Mouse (Mus musculus) small intestine, adult 2 months (tissue): ENCODE measurements around the gene Kremen2.
A peak's percentile ranks its signal among the peaks of the same experiment; 100 is the strongest.

Experiments used
- CTCF ChIP-seq: fragments of 200-500 bp; IDR thresholded peaks from 2 replicates; pipeline ENCODE4 v1.5.1; 2012; ENCODE audit warnings: low read depth, mild to moderate bottlenecking, control low read depth, inconsistent platforms, low read length, moderate library complexity, mixed read lengths; ENCODE audit not compliant: insufficient replicate concordance, insufficient read length; ENCODE audit errors: extremely low read depth
- POLR2A ChIP-seq: fragments of 200-500 bp; IDR thresholded peaks from 2 replicates; pipeline ENCODE4 v1.6.1; 2012; ENCODE audit warnings: low read depth, mild to moderate bottlenecking, control low read depth, inconsistent platforms, low read length, moderate library complexity

GRCm38 (mm10) chr17:23725999-23726757, 19.5 kb downstream of the Kremen2 start, which contains the start of gene Pkmyt1:
- TF ChIP-seq POLR2A (peak; percentile 73; the same call in 1 of the 2 replicates), CTCF (no peak)
